Mouse (Mus musculus): ENCODE measurements at regions not wholly inside any gene's neighbourhood (a gene's known extent, or its start where the extent isn't known, plus 50 kb on each side); places are given as distances from the start of the nearest gene placed in this dataset.

- no peak for DNase-seq (ENCODE audit: low spot score)
- Histone ChIP-seq H3K27me3 (replicated peaks; ENCODE audit: insufficient read depth, low read length) (no peaks in the 10 kb centered on the region), H3K4me3 (ENCODE audit: low read depth, low read length) (no peak overlapping the region), H3K4me2 (replicated peaks; ENCODE audit: low read depth, low read length) (no peak overlapping the region), H3K4me1 (ENCODE audit: insufficient read depth, low read depth, low read length) (no peaks in the 10 kb centered on the region), H3K9ac (replicated peaks; ENCODE audit: low read depth) (no peak overlapping the region), H3K36me3 (ENCODE audit: insufficient read depth, low read length) (no peaks in the 10 kb centered on the region), H3K9me3 (ENCODE audit: low read length) (no peaks in the 10 kb centered on the region), H3K27ac (ENCODE audit: low read length) (no peak overlapping the region)
- 72% methylated on average over 2 of the region's 2 CpGs for WGBS
- TF ChIP-seq CTCF (IDR thresholded peaks at IDR 0.05), result no peak
- no peak for TF ChIP-seq EP300 (IDR thresholded peaks at IDR 0.05)
- no peak for ATAC-seq
Observed at GRCm38 (mm10) chr15:65646470-65646869, 631.8 kb upstream of the Gm21961 start.

DNA sequence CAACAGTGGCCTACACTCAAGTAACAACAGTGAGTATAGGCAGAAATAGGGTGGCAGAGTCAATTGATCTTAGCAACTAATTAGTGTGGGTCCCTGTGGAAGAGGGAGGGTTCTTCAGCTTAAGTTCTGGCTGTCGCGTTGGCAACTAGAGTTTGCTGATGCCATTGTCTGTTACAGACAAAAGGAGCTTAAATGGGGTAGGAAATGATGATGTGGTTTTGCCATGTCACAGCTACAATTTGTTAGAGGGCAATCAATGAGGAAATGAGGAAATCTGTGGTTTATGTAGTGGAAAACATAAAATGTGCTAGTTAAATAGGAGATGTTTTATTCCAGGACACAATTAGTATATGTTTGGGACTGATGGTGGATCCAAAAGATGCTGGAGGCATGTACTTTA, 624.8 kb upstream of the Gm21961 start:
- Histone ChIP-seq H3K4me1 (ENCODE audit: insufficient read depth, low read depth, low read length) (no peaks in the 10 kb centered on the region), H3K27ac (ENCODE audit: low read length) (no peak overlapping the region), H3K27me3 (replicated peaks; ENCODE audit: insufficient read depth, low read length) (no peaks in the 10 kb centered on the region), H3K36me3 (ENCODE audit: insufficient read depth, low read length) (no peaks in the 10 kb centered on the region), H3K4me3 (ENCODE audit: low read depth, low read length) (no peak overlapping the region), H3K9ac (replicated peaks; ENCODE audit: low read depth) (no peak overlapping the region), H3K4me2 (replicated peaks; ENCODE audit: low read depth, low read length) (no peak overlapping the region), H3K9me3 (ENCODE audit: low read length) (no peaks in the 10 kb centered on the region)
- ATAC-seq (no peak), DNase-seq (ENCODE audit: low spot score) (no peak)
- 57% methylated on average over 2 of the region's 2 CpGs for WGBS
- TF ChIP-seq CTCF (IDR thresholded peaks at IDR 0.05) (no peak), EP300 (IDR thresholded peaks at IDR 0.05) (no peak)

DNA sequence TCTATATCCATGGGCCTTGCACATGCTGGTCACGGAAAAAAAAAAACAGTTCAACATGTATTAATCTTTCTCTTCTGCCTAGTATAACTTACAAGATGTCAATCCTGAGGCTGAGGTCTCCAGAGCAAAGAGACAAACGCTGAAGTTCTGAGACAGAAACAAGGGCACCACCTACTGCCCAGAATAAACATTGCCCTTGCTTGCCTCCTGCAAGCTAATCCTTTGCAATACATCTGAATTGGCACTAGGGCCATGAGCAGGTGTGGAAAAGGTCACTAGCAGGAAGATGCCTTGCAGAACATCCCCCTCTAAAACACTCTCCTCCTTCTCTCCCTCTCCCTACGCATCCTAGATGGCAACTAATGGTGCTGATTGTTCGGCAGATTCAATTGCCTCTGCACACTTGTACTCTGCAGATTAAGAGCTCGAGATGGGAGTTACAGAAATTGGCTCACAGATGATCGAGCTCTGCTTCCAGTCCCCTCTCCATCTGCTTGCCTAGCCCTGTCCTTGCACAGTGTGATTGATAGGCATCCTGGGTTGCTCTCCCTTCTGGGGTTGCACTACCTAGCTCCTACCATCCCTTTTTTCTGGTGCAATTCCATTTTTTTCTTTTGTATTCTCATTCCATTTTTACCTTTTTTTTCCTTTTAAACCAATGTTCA, 622.9 kb upstream of the Gm21961 start:
- Histone ChIP-seq H3K9me3 (ENCODE audit: low read length) (no peaks in the 10 kb centered on the region), H3K36me3 (ENCODE audit: insufficient read depth, low read length) (no peaks in the 10 kb centered on the region), H3K27ac (ENCODE audit: low read length) (no peak overlapping the region), H3K9ac (replicated peaks; ENCODE audit: low read depth) (no peak overlapping the region), H3K27me3 (replicated peaks; ENCODE audit: insufficient read depth, low read length) (no peaks in the 10 kb centered on the region), H3K4me2 (replicated peaks; ENCODE audit: low read depth, low read length) (no peak overlapping the region), H3K4me1 (ENCODE audit: insufficient read depth, low read depth, low read length) (no peaks in the 10 kb centered on the region), H3K4me3 (ENCODE audit: low read depth, low read length) (no peak overlapping the region)
- ATAC-seq, result no peak
- peak; percentile 42 for DNase-seq (ENCODE audit: low spot score)
- WGBS, result 37% methylated on average over 6 of the region's 6 CpGs
- TF ChIP-seq EP300 (IDR thresholded peaks at IDR 0.05), result no peak
- peak; percentile 60 for TF ChIP-seq CTCF (IDR thresholded peaks at IDR 0.05)

DNA sequence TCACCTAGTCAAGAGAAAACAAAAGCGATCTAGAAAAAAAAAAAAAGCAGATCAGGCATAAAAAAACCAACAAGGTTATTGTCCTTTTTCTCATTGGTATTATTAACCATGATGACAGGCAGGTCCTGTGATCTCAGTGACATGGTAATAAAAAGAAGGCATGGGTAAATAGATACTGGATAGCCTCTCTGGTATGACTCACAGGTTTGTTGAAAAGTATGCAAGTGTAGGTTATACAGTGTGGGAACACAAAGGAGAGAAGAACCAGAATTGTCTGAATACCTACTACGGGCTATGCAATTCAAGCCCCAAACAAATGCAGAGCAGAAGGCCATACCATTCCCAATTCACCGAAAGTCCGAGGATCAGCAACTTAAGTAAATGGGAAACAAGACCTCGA, 617.7 kb upstream of the Gm21961 start:
- no peak overlapping the region for H3K27ac ChIP-seq (ENCODE audit: low read length)

DNA sequence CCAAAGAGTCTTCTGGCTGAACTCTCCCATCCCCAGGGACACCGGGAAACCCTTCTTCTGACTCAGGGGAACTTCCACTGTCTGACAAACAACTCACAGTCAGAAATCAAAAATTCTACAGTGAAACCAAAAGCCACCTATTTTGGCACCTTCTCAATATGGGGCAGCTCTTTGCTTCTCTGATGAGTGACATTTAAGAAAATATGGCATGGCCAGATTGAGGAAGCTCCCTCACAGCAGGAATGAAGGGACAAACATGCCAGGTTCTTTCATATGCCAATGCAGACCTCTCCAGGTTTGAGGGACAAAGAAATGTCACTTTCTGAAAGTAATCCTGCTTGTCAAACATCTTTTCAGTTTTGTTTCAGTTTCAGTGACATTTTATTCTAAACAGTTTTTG, 615.8 kb upstream of the Gm21961 start:
- Histone ChIP-seq H3K9me3 (ENCODE audit: low read length) (no peaks in the 10 kb centered on the region), H3K4me1 (ENCODE audit: insufficient read depth, low read depth, low read length) (no peaks in the 10 kb centered on the region), H3K4me3 (ENCODE audit: low read depth, low read length) (no peak overlapping the region), H3K27ac (ENCODE audit: low read length) (no peak overlapping the region), H3K4me2 (replicated peaks; ENCODE audit: low read depth, low read length) (no peak overlapping the region), H3K9ac (replicated peaks; ENCODE audit: low read depth) (no peak overlapping the region), H3K27me3 (replicated peaks; ENCODE audit: insufficient read depth, low read length) (no peaks in the 10 kb centered on the region), H3K36me3 (ENCODE audit: insufficient read depth, low read length) (no peaks in the 10 kb centered on the region)
- DNase-seq (ENCODE audit: low spot score) (no peak), ATAC-seq (no peak)
- TF ChIP-seq EP300 (IDR thresholded peaks at IDR 0.05), result no peak
- TF ChIP-seq CTCF (IDR thresholded peaks at IDR 0.05), result no peak
- WGBS, result 78% methylated on average over 1 of the region's 1 CpGs

More for the DNA sequence above, 617.7 kb upstream of the Gm21961 start:
- H3K36me3 ChIP-seq (ENCODE audit: insufficient read depth, low read length), result no peaks in the 10 kb centered on the region
- no peaks in the 10 kb centered on the region for H3K27me3 ChIP-seq (replicated peaks; ENCODE audit: insufficient read depth, low read length)
- no peak for ATAC-seq
- 71% methylated on average over 5 of the region's 5 CpGs for WGBS
- no peak for DNase-seq (ENCODE audit: low spot score)
- no peaks in the 10 kb centered on the region for H3K9me3 ChIP-seq (ENCODE audit: low read length)
- no peak overlapping the region for H3K4me3 ChIP-seq (ENCODE audit: low read depth, low read length)
- H3K4me1 ChIP-seq (ENCODE audit: insufficient read depth, low read depth, low read length), result no peaks in the 10 kb centered on the region
- H3K4me2 ChIP-seq (replicated peaks; ENCODE audit: low read depth, low read length), result no peak overlapping the region
- no peak overlapping the region for H3K9ac ChIP-seq (replicated peaks; ENCODE audit: low read depth)
- TF ChIP-seq EP300 (IDR thresholded peaks at IDR 0.05) (no peak), CTCF (IDR thresholded peaks at IDR 0.05) (no peak)

- Histone ChIP-seq H3K27me3 (replicated peaks; ENCODE audit: insufficient read depth, low read length) (no peaks in the 10 kb centered on the region), H3K4me1 (ENCODE audit: insufficient read depth, low read depth, low read length) (no peaks in the 10 kb centered on the region), H3K4me3 (ENCODE audit: low read depth, low read length) (no peak overlapping the region), H3K4me2 (replicated peaks; ENCODE audit: low read depth, low read length) (no peak overlapping the region), H3K9me3 (ENCODE audit: low read length) (no peaks in the 10 kb centered on the region), H3K27ac (ENCODE audit: low read length) (no peak overlapping the region), H3K36me3 (ENCODE audit: insufficient read depth, low read length) (no peaks in the 10 kb centered on the region), H3K9ac (replicated peaks; ENCODE audit: low read depth) (no peak overlapping the region)
- ATAC-seq (no peak), DNase-seq (ENCODE audit: low spot score) (no peak)
- TF ChIP-seq CTCF (IDR thresholded peaks at IDR 0.05) (no peak), EP300 (IDR thresholded peaks at IDR 0.05) (no peak)
- WGBS, result 53% methylated on average over 2 of the region's 2 CpGs
Observed at GRCm38 (mm10) chr15:65592718-65593477, 578.2 kb upstream of the Gm21961 start.
